Mouse (Mus musculus): ENCODE results near the gene Gpn3. TPM values are rescaled to one million over a fixed set of nuclear protein-coding genes. Genes with fewer than 3 reads are reported as not detected.
"Not testable (repeated sequence)": the region's sequence is repeated elsewhere in the genome, so short reads cannot be mapped to it uniquely, and the experiment has no call there.

The Gpn3 gene
- polyA plus RNA-seq, 1 experiment from 2014 or later: 45.7 TPM

- Histone ChIP-seq H3K4me3 (replicated peaks) (no peak overlapping the region), H3K9ac (replicated peaks) (no peak overlapping the region), H3K4me2 (no peak overlapping the region), H3K27ac (replicated peaks) (no peak overlapping the region), H3K27me3 (replicated peaks) (no peaks in the 10 kb centered on the region), H3K4me1 (peaks cover 6% of the 10 kb centered on the region), H3K36me3 (peaks cover 70% of the 10 kb centered on the region), H3K9me3 (replicated peaks) (no peaks in the 10 kb centered on the region)
- ATAC-seq (ENCODE audit: low FRiP score): no peak
- 97% methylated on average over 10 of the region's 10 CpGs for WGBS
Measured at GRCm38 (mm10) chr5:122405537-122405936, 33.9 kb downstream of the Gpn3 start.

- H3K4me1 ChIP-seq: no peaks in the 10 kb centered on the region
- H3K4me3 ChIP-seq (replicated peaks): no peak overlapping the region
- ATAC-seq (ENCODE audit: low FRiP score): no peak
- H3K4me2 ChIP-seq: no peak overlapping the region
- H3K27ac ChIP-seq (replicated peaks): no peak overlapping the region
- no peaks in the 10 kb centered on the region for H3K27me3 ChIP-seq (replicated peaks)
- H3K9me3 ChIP-seq (replicated peaks): no peaks in the 10 kb centered on the region
- peaks cover 36% of the 10 kb centered on the region for H3K36me3 ChIP-seq
- 88% methylated on average over 19 of the region's 19 CpGs for WGBS
- no peak overlapping the region for H3K9ac ChIP-seq (replicated peaks)
Measured at GRCm38 (mm10) chr5:122409692-122410645, 38.3 kb downstream of the Gpn3 start.

GRCm38 (mm10) chr5:122411892-122412291 lies 40.2 kb downstream of the Gpn3 start:
- Histone ChIP-seq H3K27ac (replicated peaks) (no peak overlapping the region), H3K4me1 (no peaks in the 10 kb centered on the region), H3K9ac (replicated peaks) (no peak overlapping the region), H3K4me3 (replicated peaks) (no peak overlapping the region), H3K4me2 (no peak overlapping the region), H3K36me3 (peaks cover 17% of the 10 kb centered on the region), H3K9me3 (replicated peaks) (no peaks in the 10 kb centered on the region), H3K27me3 (replicated peaks) (no peaks in the 10 kb centered on the region)
- no peak for ATAC-seq (ENCODE audit: low FRiP score)
- 85% methylated on average over 5 of the region's 5 CpGs for WGBS

- no peak overlapping the region for H3K4me2 ChIP-seq
- 65% methylated on average over 6 of the region's 6 CpGs for WGBS
- no peaks in the 10 kb centered on the region for H3K9me3 ChIP-seq (replicated peaks)
- peaks cover 8% of the 10 kb centered on the region for H3K36me3 ChIP-seq
- no peak overlapping the region for H3K9ac ChIP-seq (replicated peaks)
- H3K27me3 ChIP-seq (replicated peaks): no peaks in the 10 kb centered on the region
- H3K27ac ChIP-seq (replicated peaks): no peak overlapping the region
- no peaks in the 10 kb centered on the region for H3K4me1 ChIP-seq
- no peak for ATAC-seq (ENCODE audit: low FRiP score)
- H3K4me3 ChIP-seq (replicated peaks): no peak overlapping the region
Measured at GRCm38 (mm10) chr5:122412826-122413225, 41.1 kb downstream of the Gpn3 start.

GRCm38 (mm10) chr5:122414351-122414750 lies 42.7 kb downstream of the Gpn3 start:
- Histone ChIP-seq H3K36me3 (peaks cover 6% of the 10 kb centered on the region), H3K9ac (replicated peaks) (no peak overlapping the region), H3K9me3 (replicated peaks) (no peaks in the 10 kb centered on the region), H3K27ac (replicated peaks) (no peak overlapping the region), H3K4me3 (replicated peaks) (no peak overlapping the region), H3K4me2 (no peak overlapping the region), H3K4me1 (no peaks in the 10 kb centered on the region), H3K27me3 (replicated peaks) (no peaks in the 10 kb centered on the region)
- no peak for ATAC-seq (ENCODE audit: low FRiP score)
- WGBS: 96% methylated on average over 5 of the region's 5 CpGs

- WGBS: 87% methylated on average over 12 of the region's 12 CpGs
Measured at GRCm38 (mm10) chr5:122415465-122415864, 43.8 kb downstream of the Gpn3 start.

GRCm38 (mm10) chr5:122420676-122421075 lies 49.0 kb downstream of the Gpn3 start:
- not testable (repeated sequence) for H3K27me3 ChIP-seq (replicated peaks); H3K9me3 ChIP-seq (replicated peaks); H3K9ac ChIP-seq (replicated peaks); ATAC-seq (ENCODE audit: low FRiP score); H3K27ac ChIP-seq (replicated peaks); H3K4me3 ChIP-seq (replicated peaks); H3K4me2 ChIP-seq; H3K36me3 ChIP-seq
- peaks cover 22% of the 10 kb centered on the region for H3K4me1 ChIP-seq
- 69% methylated on average over 4 of the region's 4 CpGs for WGBS

More at GRCm38 (mm10) chr5:122415465-122415864, 43.8 kb downstream of the Gpn3 start:
- no peaks in the 10 kb centered on the region for H3K4me1 ChIP-seq
- H3K27me3 ChIP-seq (replicated peaks): no peaks in the 10 kb centered on the region
- no peak overlapping the region for H3K4me3 ChIP-seq (replicated peaks)
- H3K9me3 ChIP-seq (replicated peaks): no peaks in the 10 kb centered on the region
- ATAC-seq (ENCODE audit: low FRiP score): no peak
- no peak overlapping the region for H3K4me2 ChIP-seq
- no peak overlapping the region for H3K9ac ChIP-seq (replicated peaks)
- no peak overlapping the region for H3K27ac ChIP-seq (replicated peaks)
- no peaks in the 10 kb centered on the region for H3K36me3 ChIP-seq

- Histone ChIP-seq H3K4me3 (replicated peaks) (peak within 1 kb of the TSS; percentile 99), H3K36me3 (no peaks in the 10 kb centered on the region), H3K4me1 (peaks cover 22% of the 10 kb centered on the region), H3K27ac (replicated peaks) (peak within 1 kb of the TSS; percentile 97), H3K4me2 (peak within 1 kb of the TSS; percentile 88), H3K9ac (replicated peaks) (peak within 1 kb of the TSS; percentile 86), H3K27me3 (replicated peaks) (no peaks in the 10 kb centered on the region), H3K9me3 (replicated peaks) (no peaks in the 10 kb centered on the region)
- peak; percentile 54; the same call in 1 of the 2 replicates for ATAC-seq (ENCODE audit: low FRiP score)
- WGBS: 22% methylated on average over 17 of the region's 17 CpGs
Measured at GRCm38 (mm10) chr5:122421271-122422068, 49.8 kb downstream of the Gpn3 start, which contains the start of gene Anapc7. Gene Anapc7, plus strand, starts transcription at chr5:122421693.

- no peaks in the 10 kb centered on the region for H3K36me3 ChIP-seq
- under 1% methylated on average over 72 of the region's 73 CpGs for WGBS
- H3K4me3 ChIP-seq (replicated peaks): peak overlapping the region; percentile 99
- peak; percentile 92 for ATAC-seq (ENCODE audit: low FRiP score)
- H3K4me2 ChIP-seq: peak overlapping the region; percentile 88
- H3K4me1 ChIP-seq: peaks cover 22% of the 10 kb centered on the region
- peak overlapping the region; percentile 97 for H3K27ac ChIP-seq (replicated peaks)
- no peaks in the 10 kb centered on the region for H3K9me3 ChIP-seq (replicated peaks)
- no peaks in the 10 kb centered on the region for H3K27me3 ChIP-seq (replicated peaks)
- H3K9ac ChIP-seq (replicated peaks): peak overlapping the region; percentile 86
Measured at GRCm38 (mm10) chr5:122422071-122422964, 50.6 kb downstream of the Gpn3 start.

- Histone ChIP-seq H3K4me2 (peak overlapping the region; percentile 88), H3K36me3 (peaks cover 4% of the 10 kb centered on the region), H3K27me3 (replicated peaks) (no peaks in the 10 kb centered on the region), H3K4me1 (peaks cover 22% of the 10 kb centered on the region), H3K4me3 (replicated peaks) (peak overlapping the region; percentile 99), H3K9me3 (replicated peaks) (no peaks in the 10 kb centered on the region), H3K27ac (replicated peaks) (peak overlapping the region; percentile 97; the same call in 1 of the 2 replicates), H3K9ac (replicated peaks) (peak overlapping the region; percentile 86)
- no peak for ATAC-seq (ENCODE audit: low FRiP score)
- 33% methylated on average over 15 of the region's 15 CpGs for WGBS
Measured at GRCm38 (mm10) chr5:122423083-122423482, 51.4 kb downstream of the Gpn3 start.

GRCm38 (mm10) chr5:122425550-122425949 lies 53.9 kb downstream of the Gpn3 start:
- Histone ChIP-seq H3K36me3 (peaks cover 26% of the 10 kb centered on the region), H3K27ac (replicated peaks) (no peak overlapping the region), H3K4me2 (no peak overlapping the region), H3K9ac (replicated peaks) (no peak overlapping the region), H3K4me1 (peaks cover 22% of the 10 kb centered on the region), H3K4me3 (replicated peaks) (no peak overlapping the region), H3K27me3 (replicated peaks) (no peaks in the 10 kb centered on the region), H3K9me3 (replicated peaks) (no peaks in the 10 kb centered on the region)
- ATAC-seq (ENCODE audit: low FRiP score): no peak
- 73% methylated on average over 2 of the region's 2 CpGs for WGBS
